ENCODE assay signal across 30 mouse cellular contexts in the genomic region with DNA sequence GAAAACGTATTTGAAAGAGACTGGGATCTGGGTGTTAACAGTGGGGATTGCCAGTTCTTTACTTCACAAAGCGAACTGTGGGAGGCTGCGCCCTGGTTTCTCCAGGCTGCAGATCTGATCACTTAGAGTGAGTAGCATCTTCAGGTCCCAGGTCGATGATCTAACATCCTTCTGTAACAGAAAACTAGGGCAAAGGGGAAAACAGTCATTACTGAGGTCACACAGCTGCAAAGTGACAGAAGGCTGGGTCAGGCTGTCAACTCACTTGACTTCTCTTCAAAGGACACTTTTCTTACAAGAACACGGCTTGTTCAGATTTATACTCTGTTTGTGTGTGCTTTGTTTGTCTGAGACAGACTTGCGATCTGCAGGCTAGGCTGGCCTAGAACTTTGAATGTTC. TPM values are rescaled to one million over a fixed set of nuclear protein-coding genes. Genes with fewer than 3 reads are reported as not detected.
DNase-seq lines count a peak whose midpoint lies in the region; ATAC-seq and TF ChIP-seq lines count a peak whose summit lies in the region.
"Had no signal": no experiment of that assay in that cellular context is flagged by ENCODE, and none has a peak within 500 bp of the region (broad histone marks: within the 10 kb centered on the region; RNA-seq: fewer than 3 reads in every experiment).

No protein-coding gene starts in this region.

- TF ChIP-seq POLR2A in lung, adult 2 months (IDR thresholded peaks at IDR 0.05; ENCODE audit: borderline replicate concordance, extremely low read depth, low read depth, low read length) = no peak

- no peaks in the 10 kb centered on the region for H3K4me1 ChIP-seq in lung, adult 2 months (ENCODE audit: control insufficient read depth, insufficient read depth, low read length)
- H3K4me1 ChIP-seq: forebrain, embryonic 10.5 days; forebrain, embryonic 15.5 days; hindbrain, embryonic 10.5 days; hindbrain, embryonic 15.5 days; kidney, embryonic 15.5 days; liver, embryonic 15.5 days; midbrain, embryonic 15.5 days; stomach, embryonic 15.5 days had no signal

- no peak overlapping the region for H3K4me3 ChIP-seq in lung, adult 2 months (replicated peaks; ENCODE audit: extremely low read depth, low read depth, low read length)
- H3K4me3 ChIP-seq: embryonic facial prominence, embryonic 13.5 days; forebrain, embryonic 10.5 days; forebrain, embryonic 15.5 days; heart, embryonic 13.5 days; hindbrain, embryonic 10.5 days; hindbrain, embryonic 15.5 days; kidney, embryonic 15.5 days; limb, embryonic 12.5 days; liver, embryonic 15.5 days; midbrain, embryonic 15.5 days; stomach, embryonic 15.5 days had no signal

- no peak for ATAC-seq in monocyte, adult 5-6 weeks (replicated peaks; ENCODE audit: insufficient number of reproducible peaks, low FRiP score, low TSS enrichment, poor library complexity, severe bottlenecking)
- ATAC-seq: forebrain, embryonic 15.5 days; inflammation-experienced regulatory T-cells, adult 6 months; midbrain, embryonic 15.5 days had no signal

- TF ChIP-seq CTCF in lung, adult 2 months (IDR thresholded peaks at IDR 0.05; ENCODE audit: insufficient read depth, low read length) = no peak

- 59% methylated on average over 6 of the region's 6 CpGs for WGBS in lung, adult 2 months

- DNase-seq in adrenal gland, adult 2 months = peak; percentile 17
- DNase-seq in adrenal gland, postnatal 36 days = no peak
- DNase-seq in lung, postnatal 14 days = peak; percentile 13
- DNase-seq in lung, adult 2 months = no peak
- DNase-seq in thymus, postnatal 0 days (ENCODE audit: low spot score) = peak; percentile 85
- DNase-seq in thymus, postnatal 4 days = peak; percentile 58
- DNase-seq in cerebellum, adult 11-12 months = no peak
- DNase-seq: adrenal gland, postnatal 25 days; cerebellum, adult 2 months; cerebellum, postnatal 25 days; embryo, embryonic 11 days; heart, postnatal 10 days; kidney, adult 18-20 months; kidney, postnatal 25 days; right cerebral cortex, postnatal 25 days had no signal

RNA-seq across cellular contexts. Expression of a gene that starts 33.5 kb away (rescaled TPM):
- 1 to 10 TPM; 1.3 to 2.1 TPM for total RNA-seq in adrenal gland, adult 2 months (2021)
- 1.0 and 2.0 TPM in 2 replicates for polyA plus RNA-seq in adrenal gland, adult 2 months (2012; rRNA removed)
- total RNA-seq in adrenal gland, postnatal 36 days (2021) = 1 to 10 TPM; 1.3 to 1.5 TPM
- 3.0 and 3.9 TPM in 2 replicates for polyA plus RNA-seq in lung, adult 2 months (2012; rRNA removed)
- 13.4 and 16.4 TPM in 2 replicates for polyA plus RNA-seq in thymus, postnatal 0 days (2015; fragmentation: Nextera tagmentation; extraction: Ambion mirVana)
- total RNA-seq in monocyte, adult 5-6 weeks (2017) = 20.0 to 54.5 TPM (median 29.4 TPM) in 3 replicates
- total RNA-seq: gastrocnemius, postnatal 4 days had no signal
- polyA plus RNA-seq: embryonic facial prominence, embryonic 13.5 days; forebrain, embryonic 10.5 days; forebrain, embryonic 15.5 days; G1E; heart, embryonic 13.5 days; hindbrain, embryonic 10.5 days; limb, embryonic 12.5 days; stomach, embryonic 15.5 days had no signal

Comparison
In these comparisons a context has a peak if more than half of its experiments do, and no peak if none do; other contexts are left out.
1. DNase-seq: peak in adrenal gland, adult 2 months (single experiment), lung, postnatal 14 days (single experiment), thymus, postnatal 0 days (single experiment) and thymus, postnatal 4 days (single experiment); none in adrenal gland, postnatal 36 days (0 of 2), lung, adult 2 months (single experiment) and cerebellum, adult 11-12 months (single experiment).